Mouse (Mus musculus) liver, postnatal 0 days (tissue): Measurements from ENCODE around the gene Npas4. TPM values are rescaled to one million over a fixed set of nuclear protein-coding genes. Genes with fewer than 3 reads are reported as not detected.

Experiments used
- ATAC-seq: fragments of 200-750 bp; cut with Nextera tagmentation; 2 replicates; pipeline ENCODE4 v1.8.0; 2017; ENCODE audit warnings: mild to moderate bottlenecking, moderate library complexity
- DNase-seq: peaks from one replicate; pipeline ENCODE4 v3.0.0-alpha.2; 2016
- H3K27ac ChIP-seq: fragments of 300-500 bp; sonication (generic); 2 replicates; pipeline ENCODE4 v1.5.1; 2014; ENCODE audit warnings: antibody characterized with exemption, moderate library complexity, mild to moderate bottlenecking, low read depth
- H3K27me3 ChIP-seq: fragments of 300-500 bp; sonication (generic); 2 replicates; pipeline ENCODE4 v1.6.1; 2014; ENCODE audit warnings: low read length, control low read depth, mixed read lengths; ENCODE audit not compliant: insufficient read depth
- H3K36me3 ChIP-seq: fragments of 300-500 bp; sonication (generic); replicated peaks from 2 replicates; pipeline ENCODE4 v1.6.1; 2014; ENCODE audit warnings: mild to moderate bottlenecking, control low read depth, low read length, moderate library complexity, mixed read lengths; ENCODE audit not compliant: insufficient read depth
- H3K4me1 ChIP-seq: fragments of 300-500 bp; sonication (generic); 2 replicates; pipeline ENCODE4 v1.6.1; 2014; ENCODE audit warnings: antibody characterized with exemption, mild to moderate bottlenecking, control low read depth; ENCODE audit not compliant: insufficient read depth
- H3K4me2 ChIP-seq: fragments of 300-500 bp; sonication (generic); 2 replicates; pipeline ENCODE4 v1.6.1; 2014; ENCODE audit warnings: low read depth, mild to moderate bottlenecking, low read length, moderate library complexity, mixed read lengths
- H3K4me3 ChIP-seq: fragments of 300-500 bp; sonication (generic); 2 replicates; pipeline ENCODE4 v1.5.1; 2014; ENCODE audit warnings: low read depth, low read length
- H3K9ac ChIP-seq: fragments of 300-500 bp; sonication (generic); replicated peaks from 2 replicates; pipeline ENCODE4 v1.6.1; 2014; ENCODE audit warnings: mild to moderate bottlenecking, moderate library complexity
- H3K9me3 ChIP-seq: fragments of 300-500 bp; sonication (generic); 2 replicates; pipeline ENCODE4 v1.6.1; 2016; ENCODE audit warnings: mild to moderate bottlenecking, control low read depth, low read length, mixed read lengths
- CTCF ChIP-seq: sonication (generic); IDR thresholded peaks from 2 replicates; pipeline ENCODE4 v1.5.1; 2016; ENCODE audit warnings: antibody characterized with exemption, low read depth
- EP300 ChIP-seq: IDR thresholded peaks from 2 replicates; pipeline ENCODE4 v1.6.1; 2016; ENCODE audit warnings: antibody characterized with exemption, low read depth, mild to moderate bottlenecking
- WGBS: fragments of 180-500 bp; shearing (Covaris S2); extraction: QIAGEN DNeasy Blood & Tissue Kit; methylation state at CpG from one replicate; pipeline ENCODE4 v1.1.7; 2014; ENCODE audit not compliant: insufficient replicate concordance; 5-methylcytosine and 5-hydroxymethylcytosine counted together
- polyA plus RNA-seq: library from polyadenylated mRNA; unstranded; fragments of >200 nt; fragmentation: Nextera tagmentation; extraction: Ambion mirVana; gene quantifications from 2 replicates; pipeline ENCODE4 v1.2.1, GENCODE M21; 2015

Gene Npas4
- polyA plus RNA-seq, 1 experiment from 2014 or later = not detected

GRCm38 (mm10) chr19:5001666-5002406, 11.7 kb upstream of the Npas4 start:
- H3K27ac ChIP-seq = no peak overlapping the region
- peaks cover 13% of the 10 kb centered on the region for H3K27me3 ChIP-seq
- peak overlapping the region; percentile 26 for H3K4me2 ChIP-seq
- H3K4me1 ChIP-seq = no peaks in the 10 kb centered on the region; the same call in 1 of the 2 replicates
- peak; percentile 50 for ATAC-seq
- H3K9me3 ChIP-seq = no peaks in the 10 kb centered on the region
- no peak overlapping the region for H3K9ac ChIP-seq
- no peaks in the 10 kb centered on the region for H3K36me3 ChIP-seq
- WGBS = 1% methylated on average over 39 of the region's 39 CpGs
- TF ChIP-seq EP300 (no peak), CTCF (peak; percentile 90)
- H3K4me3 ChIP-seq = no peak overlapping the region
- peak; percentile 77 for DNase-seq

GRCm38 (mm10) chr19:4999445-5000140, 9.5 kb upstream of the Npas4 start:
- Histone ChIP-seq H3K27ac (no peak overlapping the region), H3K4me2 (no peak overlapping the region), H3K9me3 (no peaks in the 10 kb centered on the region), H3K4me1 (no peaks in the 10 kb centered on the region; the same call in 1 of the 2 replicates), H3K27me3 (peaks cover 13% of the 10 kb centered on the region), H3K36me3 (no peaks in the 10 kb centered on the region), H3K4me3 (no peak overlapping the region), H3K9ac (no peak overlapping the region)
- no peak for ATAC-seq
- no peak for DNase-seq
- TF ChIP-seq CTCF = no peak
- no peak for TF ChIP-seq EP300
- WGBS = 59% methylated on average over 6 of the region's 6 CpGs

GRCm38 (mm10) chr19:4994043-4994442, 3.9 kb upstream of the Npas4 start:
- no peak for ATAC-seq
- WGBS = 55% methylated on average over 5 of the region's 5 CpGs
- Histone ChIP-seq H3K36me3 (no peaks in the 10 kb centered on the region), H3K4me2 (no peak overlapping the region), H3K4me1 (no peaks in the 10 kb centered on the region), H3K9ac (no peak overlapping the region), H3K27me3 (peaks cover 33% of the 10 kb centered on the region), H3K27ac (no peak overlapping the region), H3K4me3 (no peak overlapping the region), H3K9me3 (no peaks in the 10 kb centered on the region)
- no peak for TF ChIP-seq CTCF
- TF ChIP-seq EP300 = no peak
- no peak for DNase-seq

GRCm38 (mm10) chr19:4992904-4993303, 2.8 kb upstream of the Npas4 start:
- peak; percentile 31; the same call in 1 of the 2 replicates for ATAC-seq
- DNase-seq = peak; percentile 29
- WGBS = 4% methylated on average over 9 of the region's 9 CpGs

GRCm38 (mm10) chr19:4992371-4992770, 2.3 kb upstream of the Npas4 start:
- H3K9me3 ChIP-seq = no peaks in the 10 kb centered on the region
- no peak overlapping the region for H3K27ac ChIP-seq
- no peak overlapping the region for H3K4me3 ChIP-seq
- TF ChIP-seq CTCF (no peak), EP300 (no peak)
- H3K36me3 ChIP-seq = no peaks in the 10 kb centered on the region
- H3K4me1 ChIP-seq = no peaks in the 10 kb centered on the region
- WGBS = 11% methylated on average over 8 of the region's 8 CpGs
- no peak for ATAC-seq
- H3K4me2 ChIP-seq = no peak overlapping the region
- peak; percentile 32 for DNase-seq
- H3K27me3 ChIP-seq = peaks cover 38% of the 10 kb centered on the region
- no peak overlapping the region for H3K9ac ChIP-seq

More at GRCm38 (mm10) chr19:4992904-4993303, 2.8 kb upstream of the Npas4 start:
- peaks cover 37% of the 10 kb centered on the region for H3K27me3 ChIP-seq
- H3K9ac ChIP-seq = no peak overlapping the region
- no peaks in the 10 kb centered on the region for H3K9me3 ChIP-seq
- no peaks in the 10 kb centered on the region for H3K36me3 ChIP-seq
- no peak for TF ChIP-seq EP300
- no peak for TF ChIP-seq CTCF
- H3K4me2 ChIP-seq = no peak overlapping the region
- no peaks in the 10 kb centered on the region for H3K4me1 ChIP-seq
- no peak overlapping the region for H3K4me3 ChIP-seq
- H3K27ac ChIP-seq = no peak overlapping the region

- TF ChIP-seq EP300 (no peak), CTCF (no peak)
- H3K27me3 ChIP-seq = peaks cover 39% of the 10 kb centered on the region
These were observed 600 bp upstream of the Npas4 start for GRCm38 (mm10) chr19:4990716-4991115.

More at GRCm38 (mm10) chr19:4990716-4991115, 600 bp upstream of the Npas4 start:
- Histone ChIP-seq H3K27ac (no peak overlapping the region), H3K4me2 (no peak overlapping the region), H3K4me3 (no peak overlapping the region), H3K9ac (no peak overlapping the region), H3K36me3 (no peaks in the 10 kb centered on the region), H3K4me1 (no peaks in the 10 kb centered on the region), H3K9me3 (no peaks in the 10 kb centered on the region)
- WGBS = 4% methylated on average over 22 of the region's 22 CpGs
- no peak for DNase-seq
- no peak for ATAC-seq
